15 mouse cellular contexts compared by ENCODE assay signal in genomic region chr11:86956363-86956762, GRCm38 (mm10). TPM values are rescaled to one million over a fixed set of nuclear protein-coding genes. Genes with fewer than 3 reads are reported as not detected.
A peak's percentile ranks its signal among the peaks of the same experiment; 100 is the strongest.
DNase-seq lines count a peak whose midpoint lies in the region; ATAC-seq and TF ChIP-seq lines count a peak whose summit lies in the region.
"Had no signal": no experiment of that assay in that cellular context is flagged by ENCODE, and none has a peak within 500 bp of the region (broad histone marks: within the 10 kb centered on the region; RNA-seq: fewer than 3 reads in every experiment).

No protein-coding gene starts in this region.

- intact Hi-C loops in heart, postnatal 10 days (cut with DNase I): no loop called here

- peaks cover 89% of the 10 kb centered on the region for H3K4me1 ChIP-seq in heart, embryonic 12.5 days (replicated peaks)
- H3K4me1 ChIP-seq in lung, embryonic 14.5 days (ENCODE audit: insufficient read depth): peaks cover 53% of the 10 kb centered on the region
- peaks cover 68% of the 10 kb centered on the region for H3K4me1 ChIP-seq in lung, adult 2 months (ENCODE audit: control insufficient read depth, insufficient read depth, low read length)
- peaks cover 70% of the 10 kb centered on the region for H3K4me1 ChIP-seq in embryonic facial prominence, embryonic 10.5 days

- 25% methylated on average over 2 of the region's 2 CpGs for WGBS in heart, embryonic 12.5 days
- WGBS in lung, embryonic 14.5 days: 36% methylated on average over 2 of the region's 2 CpGs
- WGBS in lung, adult 2 months: 27% methylated on average over 2 of the region's 2 CpGs
- WGBS in embryonic facial prominence, embryonic 10.5 days: 73% methylated on average over 2 of the region's 2 CpGs
- 33% methylated on average over 2 of the region's 2 CpGs for WGBS in macrophage (ENCODE audit: missing documents)

- DNase-seq in heart, postnatal 10 days: no peak
- peak; percentile 57 for DNase-seq in lung, embryonic 14.5 days
- no peak for DNase-seq in lung, adult 2 months
- no peak for DNase-seq in embryonic facial prominence, embryonic 10.5 days (ENCODE audit: low spot score)
- no peak for DNase-seq in ovary, adult 18-20 months (ENCODE audit: low spot score)
- no peak for DNase-seq in layer of hippocampus, adult 11-12 months (ENCODE audit: low spot score)
- DNase-seq: adrenal gland, postnatal 36 days; cerebellum, adult 9-10 months; kidney, postnatal 4 days; thymus, adult 2 months had no signal

- peak overlapping the region; percentile 97 for H3K27ac ChIP-seq in heart, embryonic 12.5 days (ENCODE audit: poor library complexity, severe bottlenecking)
- no peak overlapping the region; the same call in 1 of the 2 replicates for H3K27ac ChIP-seq in lung, embryonic 14.5 days (ENCODE audit: low read depth)
- peak overlapping the region; percentile 3; the same call in 1 of the 2 replicates for H3K27ac ChIP-seq in embryonic facial prominence, embryonic 10.5 days (replicated peaks)
- peak overlapping the region; percentile 22; the same call in 1 of the 2 replicates for H3K27ac ChIP-seq in macrophage
- H3K27ac ChIP-seq: hindbrain, embryonic 14.5 days had no signal

- H3K9me3 ChIP-seq in heart, embryonic 12.5 days (replicated peaks): no peaks in the 10 kb centered on the region
- no peaks in the 10 kb centered on the region for H3K9me3 ChIP-seq in lung, embryonic 14.5 days (ENCODE audit: low read depth, low read length)
- no peaks in the 10 kb centered on the region for H3K9me3 ChIP-seq in embryonic facial prominence, embryonic 10.5 days
- H3K9me3 ChIP-seq: megakaryocyte, embryonic 14.5 days had no signal

- H3K9ac ChIP-seq in heart, embryonic 12.5 days: 0 out of 2 replicates have a peak overlapping the region, but pooled peaks have one; percentile 32
- no peak overlapping the region for H3K9ac ChIP-seq in lung, embryonic 14.5 days
- H3K9ac ChIP-seq: hindbrain, embryonic 14.5 days had no signal

- peaks cover 6% of the 10 kb centered on the region for H3K36me3 ChIP-seq in heart, embryonic 12.5 days
- no peaks in the 10 kb centered on the region for H3K36me3 ChIP-seq in lung, embryonic 14.5 days (ENCODE audit: insufficient read depth)
- no peaks in the 10 kb centered on the region for H3K36me3 ChIP-seq in embryonic facial prominence, embryonic 10.5 days (replicated peaks)
- no peaks in the 10 kb centered on the region for H3K36me3 ChIP-seq in macrophage (ENCODE audit: inconsistent target)

- no peak overlapping the region for H3K4me3 ChIP-seq in heart, embryonic 12.5 days
- no peak overlapping the region for H3K4me3 ChIP-seq in lung, embryonic 14.5 days (ENCODE audit: low read depth, low read length)
- H3K4me3 ChIP-seq in lung, adult 2 months (replicated peaks; ENCODE audit: extremely low read depth, low read depth, low read length): no peak overlapping the region
- H3K4me3 ChIP-seq in embryonic facial prominence, embryonic 10.5 days: no peak overlapping the region
- H3K4me3 ChIP-seq in macrophage (ENCODE audit: inconsistent target): no peak overlapping the region
- H3K4me3 ChIP-seq: megakaryocyte, embryonic 14.5 days; myocyte had no signal

- no peaks in the 10 kb centered on the region for H3K79me2 ChIP-seq in macrophage (ENCODE audit: inconsistent target)

- no peak for ATAC-seq in heart, embryonic 12.5 days (ENCODE audit: insufficient number of reproducible peaks, low FRiP score)
- ATAC-seq in lung, embryonic 14.5 days (ENCODE audit: insufficient read depth): no peak

- no peak for TF ChIP-seq CTCF in lung, embryonic 14.5 days (IDR thresholded peaks at IDR 0.05; ENCODE audit: low read depth)
- TF ChIP-seq CTCF in lung, adult 2 months (IDR thresholded peaks at IDR 0.05; ENCODE audit: insufficient read depth, low read length): no peak

- no peaks in the 10 kb centered on the region for H3K27me3 ChIP-seq in heart, embryonic 12.5 days (replicated peaks)
- H3K27me3 ChIP-seq in lung, embryonic 14.5 days (ENCODE audit: insufficient read depth, low read length): no peaks in the 10 kb centered on the region
- no peaks in the 10 kb centered on the region for H3K27me3 ChIP-seq in embryonic facial prominence, embryonic 10.5 days (replicated peaks; ENCODE audit: low read depth, poor library complexity, severe bottlenecking)

- TF ChIP-seq POLR2A in lung, adult 2 months (IDR thresholded peaks at IDR 0.05; ENCODE audit: borderline replicate concordance, extremely low read depth, low read depth, low read length): no peak

- H3K4me2 ChIP-seq in heart, embryonic 12.5 days: no peak overlapping the region
- no peak overlapping the region for H3K4me2 ChIP-seq in lung, embryonic 14.5 days
- H3K4me2 ChIP-seq: hindbrain, embryonic 14.5 days had no signal

RNA-seq across cellular contexts. Expression of gene Ypel2, which starts 37.1 kb away (rescaled TPM):
- 24.0 and 25.8 TPM in 2 replicates for polyA plus RNA-seq in heart, embryonic 12.5 days (2016; fragmentation: Nextera tagmentation; extraction: Ambion mirVana)
- total RNA-seq in heart, postnatal 10 days (2021): 10 to 100 TPM; 26.1 to 31.3 TPM
- 6.8 and 7.0 TPM in 2 replicates for polyA plus RNA-seq in lung, embryonic 14.5 days (2014; fragmentation: Nextera tagmentation; extraction: Ambion mirVana)
- 5.9 and 9.7 TPM in 2 replicates for polyA plus RNA-seq in lung, adult 2 months (2012; rRNA removed)
- polyA plus RNA-seq in embryonic facial prominence, embryonic 10.5 days (2016; fragmentation: Nextera tagmentation; extraction: Ambion mirVana): 4.2 and 5.4 TPM in 2 replicates
- total RNA-seq in macrophage (2018; cell fraction: chromatin; rRNA removed): 10 to 100 TPM in 2 of 26 experiments, 1 to 10 TPM in 19, under 1 TPM in 5; 0.65 to 14.1 (median 3.8) TPM
- 1 to 10 TPM in 25 of 26 experiments, under 1 TPM in 1; 0.84 to 9.4 (median 3.3) TPM for total RNA-seq in macrophage (2018; cell fraction: cytosol; rRNA removed)
- 10 to 100 TPM in 4 of 26 experiments, 1 to 10 TPM in 22; 1.4 to 14.7 (median 3.7) TPM for total RNA-seq in macrophage (2018; cell fraction: nucleus; rRNA removed)
- polyA plus RNA-seq in macrophage (2018): 1.1 to 6.4 TPM (median 4.0 TPM) in 3 replicates
